Mouse (Mus musculus): ENCODE data around the gene Flot1. TPM values are rescaled to one million over a fixed set of nuclear protein-coding genes. Genes with fewer than 3 reads are reported as not detected.
A peak's percentile ranks its signal among the peaks of the same experiment; 100 is the strongest.

Gene Flot1
- total and polyA plus RNA-seq, 3 experiments = 38.1 to 64.1 TPM; not detected in 1

GRCm38 (mm10) chr17:35803858-35804399 is 19.1 kb upstream of the Flot1 start:
- no peaks in the 10 kb centered on the region for H3K27me3 ChIP-seq (ENCODE audit: control insufficient read depth in 1 of 2, insufficient read depth in 2 of 2, low read length in 2 of 2)
- peaks cover 5 to 8% of the 10 kb centered on the region in 2 experiments; a peak in 3 of 4 replicates for H3K4me1 ChIP-seq (ENCODE audit: control insufficient read depth in 1 of 2, insufficient read depth in 2 of 2, low read length in 2 of 2)
- TF ChIP-seq NELFE (IDR thresholded peaks at IDR 0.05; ENCODE audit: low read depth, low read length) = no peak
- no peak overlapping the region for H3K9ac ChIP-seq (ENCODE audit: control insufficient read depth, low read depth, low read length, poor library complexity, severe bottlenecking)
- no peak overlapping the region for H3K27ac ChIP-seq (ENCODE audit: control insufficient read depth, low read depth, low read length)
- no peak for DNase-seq (ENCODE audit: low read depth, low spot score)
- H3K9me3 ChIP-seq (replicated peaks; ENCODE audit: insufficient read depth, low read length) = no peaks in the 10 kb centered on the region
- no peak overlapping the region for H3K4me3 ChIP-seq (ENCODE audit: control insufficient read depth in 1 of 2, insufficient read depth in 1 of 2, low read depth in 2 of 2, low read length in 2 of 2)
- H3K79me2 ChIP-seq (ENCODE audit: control insufficient read depth, insufficient read depth, low read length, poor library complexity) = no peaks in the 10 kb centered on the region
- no peaks in the 10 kb centered on the region for H3K36me3 ChIP-seq (ENCODE audit: control insufficient read depth in 1 of 2, insufficient read depth in 2 of 2, low read length in 2 of 2)

DNA sequence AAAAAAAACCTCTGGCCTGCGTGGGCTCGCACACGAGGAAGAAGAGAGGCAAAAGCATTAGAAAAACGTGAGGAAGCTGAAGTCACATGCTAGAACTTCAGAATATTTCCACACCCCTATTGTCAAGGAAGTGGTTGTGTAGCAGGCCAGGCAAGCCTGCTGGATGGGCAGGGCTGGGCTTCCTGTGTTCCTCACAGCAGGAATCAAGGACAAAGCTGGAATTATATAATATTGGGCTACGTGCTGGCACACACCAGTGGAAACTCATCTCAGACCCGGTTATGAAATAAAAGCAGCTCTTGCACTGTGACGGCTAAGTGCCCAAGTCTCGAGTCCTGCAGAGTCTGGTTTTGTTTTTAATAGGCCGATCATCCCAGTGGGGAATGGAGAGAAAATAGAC is 15.0 kb upstream of the Flot1 start:
- DNase-seq (ENCODE audit: low read depth, low spot score) = no peak
- H3K9me3 ChIP-seq (replicated peaks; ENCODE audit: insufficient read depth, low read length) = no peaks in the 10 kb centered on the region
- TF ChIP-seq GATA1 (IDR thresholded peaks at IDR 0.05; ENCODE audit: low read depth, low read length) (no peak), MYC (IDR thresholded peaks at IDR 0.05; ENCODE audit: low read depth, low read length) (no peak), SIN3A (IDR thresholded peaks at IDR 0.05; ENCODE audit: low read length) (no peak), RAD21 (IDR thresholded peaks at IDR 0.05; ENCODE audit: low read depth, low read length) (no peak), BHLHE40 (IDR thresholded peaks at IDR 0.05; ENCODE audit: borderline replicate concordance, low read depth, low read length) (peak; percentile 31; the same call in 1 of the 2 replicates), SMC3 (IDR thresholded peaks at IDR 0.05; ENCODE audit: low read depth, low read length) (no peak), ZC3H11A (IDR thresholded peaks at IDR 0.05; ENCODE audit: low read depth, low read length) (no peak), KAT2A (conservative IDR thresholded peaks at IDR 0.05; ENCODE audit: low read depth, low read length) (no peak), MAX (IDR thresholded peaks at IDR 0.05; ENCODE audit: low read length) (peak; percentile 36; the same call in 1 of the 2 replicates)
- no peak overlapping the region for H3K4me3 ChIP-seq (ENCODE audit: control insufficient read depth in 1 of 2, insufficient read depth in 1 of 2, low read depth in 2 of 2, low read length in 2 of 2)
- H3K36me3 ChIP-seq (ENCODE audit: control insufficient read depth in 1 of 2, insufficient read depth in 2 of 2, low read length in 2 of 2) = peaks cover 0 to 3% of the 10 kb centered on the region in 2 experiments; a peak in 1 of 4 replicates
- no peak overlapping the region for H3K27ac ChIP-seq (ENCODE audit: control insufficient read depth, low read depth, low read length)
- no peak overlapping the region for H3K9ac ChIP-seq (ENCODE audit: control insufficient read depth, low read depth, low read length, poor library complexity, severe bottlenecking)
- peaks cover 9 to 18% of the 10 kb centered on the region in 2 experiments; a peak in 3 of 4 replicates for H3K4me1 ChIP-seq (ENCODE audit: control insufficient read depth in 1 of 2, insufficient read depth in 2 of 2, low read length in 2 of 2)
- H3K27me3 ChIP-seq (ENCODE audit: control insufficient read depth in 1 of 2, insufficient read depth in 2 of 2, low read length in 2 of 2) = no peaks in the 10 kb centered on the region
- no peaks in the 10 kb centered on the region for H3K79me2 ChIP-seq (ENCODE audit: control insufficient read depth, insufficient read depth, low read length, poor library complexity)

- TF ChIP-seq KAT2A (conservative IDR thresholded peaks at IDR 0.05; ENCODE audit: low read depth, low read length) (no peak), MAZ (IDR thresholded peaks at IDR 0.05; ENCODE audit: low read depth, low read length) (no peak)
- Histone ChIP-seq H3K27me3 (ENCODE audit: control insufficient read depth in 1 of 2, insufficient read depth in 2 of 2, low read length in 2 of 2) (no peaks in the 10 kb centered on the region), H3K79me2 (ENCODE audit: control insufficient read depth, insufficient read depth, low read length, poor library complexity) (no peaks in the 10 kb centered on the region), H3K36me3 (ENCODE audit: control insufficient read depth in 1 of 2, insufficient read depth in 2 of 2, low read length in 2 of 2) (peaks cover 0 to 13% of the 10 kb centered on the region in 2 experiments; a peak in 2 of 4 replicates), H3K4me1 (ENCODE audit: control insufficient read depth in 1 of 2, insufficient read depth in 2 of 2, low read length in 2 of 2) (peaks cover 12 to 30% of the 10 kb centered on the region in 2 experiments), H3K4me3 (ENCODE audit: control insufficient read depth in 1 of 2, insufficient read depth in 1 of 2, low read depth in 2 of 2, low read length in 2 of 2) (no peak overlapping the region), H3K27ac (ENCODE audit: control insufficient read depth, low read depth, low read length) (no peak overlapping the region), H3K9me3 (replicated peaks; ENCODE audit: insufficient read depth, low read length) (no peaks in the 10 kb centered on the region), H3K9ac (ENCODE audit: control insufficient read depth, low read depth, low read length, poor library complexity, severe bottlenecking) (no peak overlapping the region)
- no peak for DNase-seq (ENCODE audit: low read depth, low spot score)
Observed at GRCm38 (mm10) chr17:35809395-35809794, 13.6 kb upstream of the Flot1 start.
